Mouse (Mus musculus): ENCODE results near the gene Tmem212.

DNA sequence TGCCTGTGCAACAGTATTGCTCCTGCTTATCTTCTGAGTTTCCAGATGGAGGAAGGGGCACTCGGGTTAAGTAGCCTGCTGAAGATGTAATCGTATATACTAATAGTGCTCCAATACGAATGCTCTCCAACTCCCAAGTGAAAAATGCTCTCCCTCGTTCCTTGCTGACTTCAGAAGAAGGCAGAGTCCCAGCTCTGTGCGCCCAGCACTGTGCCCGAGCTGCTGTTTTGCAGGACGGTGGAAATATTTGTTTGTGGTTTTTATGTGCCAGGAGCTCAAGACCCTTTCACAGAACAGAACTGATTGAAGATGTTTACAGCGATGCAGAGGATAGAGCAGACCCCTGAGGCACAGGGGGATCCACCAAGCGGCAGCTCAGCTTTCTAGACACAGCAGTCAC, 55.9 kb downstream of the Tmem212 start:
- TF ChIP-seq ZNF384 (IDR thresholded peaks at IDR 0.05; ENCODE audit: low read depth, low read length): no peak
- no peak for TF ChIP-seq MAFK (IDR thresholded peaks at IDR 0.05; ENCODE audit: insufficient read depth, low read depth, low read length)
